Mouse (Mus musculus) limb, embryonic 15.5 days (tissue): ENCODE measurements around the gene Ephx1. TPM values are rescaled to one million over a fixed set of nuclear protein-coding genes. Genes with fewer than 3 reads are reported as not detected.

Source experiments
- ATAC-seq: fragments of 200-750 bp; cut with Nextera tagmentation; 2 replicates; pipeline ENCODE4 v1.8.0; 2017; ENCODE audit warnings: low read depth, moderate TSS enrichment; ENCODE audit not compliant: insufficient number of reproducible peaks, low FRiP score, low TSS enrichment
- H3K27ac ChIP-seq: fragments of 300-500 bp; sonication (generic); 2 replicates; pipeline ENCODE4 v1.5.1; 2015; ENCODE audit warnings: moderate library complexity, mild to moderate bottlenecking, inconsistent platforms
- H3K27me3 ChIP-seq: fragments of 300-500 bp; sonication (generic); 2 replicates; pipeline ENCODE4 v1.6.1; 2015; ENCODE audit warnings: inconsistent platforms
- H3K36me3 ChIP-seq: fragments of 300-500 bp; sonication (generic); 2 replicates; pipeline ENCODE4 v1.6.1; 2015; ENCODE audit warnings: inconsistent platforms
- H3K4me1 ChIP-seq: fragments of 300-500 bp; sonication (generic); 2 replicates; pipeline ENCODE4 v1.6.1; 2015; ENCODE audit warnings: inconsistent platforms
- H3K4me2 ChIP-seq: fragments of 300-500 bp; sonication (generic); 2 replicates; pipeline ENCODE4 v1.6.1; 2015; ENCODE audit warnings: mild to moderate bottlenecking, inconsistent platforms
- H3K4me3 ChIP-seq: fragments of 300-500 bp; sonication (generic); 2 replicates; pipeline ENCODE4 v1.5.1; 2015; ENCODE audit warnings: mild to moderate bottlenecking, inconsistent platforms
- H3K9ac ChIP-seq: fragments of 300-500 bp; sonication (generic); 2 replicates; pipeline ENCODE4 v1.6.1; 2015; ENCODE audit warnings: inconsistent platforms
- H3K9me3 ChIP-seq: fragments of 300-500 bp; sonication (generic); 2 replicates; pipeline ENCODE4 v1.6.1; 2016; ENCODE audit warnings: inconsistent platforms
- WGBS: fragments of 180-500 bp; shearing (Covaris S2); methylation state at CpG from one replicate; pipeline ENCODE4 v1.1.7; 2015; 5-methylcytosine and 5-hydroxymethylcytosine counted together
- polyA plus RNA-seq: library from polyadenylated mRNA; unstranded; fragments of >200 nt; fragmentation: Nextera tagmentation; extraction: Ambion mirVana; gene quantifications from 2 replicates; pipeline ENCODE4 v1.2.1, GENCODE M21; 2015

Ephx1 gene
- polyA plus RNA-seq, 1 experiment from 2014 or later: 12.4 TPM

DNA sequence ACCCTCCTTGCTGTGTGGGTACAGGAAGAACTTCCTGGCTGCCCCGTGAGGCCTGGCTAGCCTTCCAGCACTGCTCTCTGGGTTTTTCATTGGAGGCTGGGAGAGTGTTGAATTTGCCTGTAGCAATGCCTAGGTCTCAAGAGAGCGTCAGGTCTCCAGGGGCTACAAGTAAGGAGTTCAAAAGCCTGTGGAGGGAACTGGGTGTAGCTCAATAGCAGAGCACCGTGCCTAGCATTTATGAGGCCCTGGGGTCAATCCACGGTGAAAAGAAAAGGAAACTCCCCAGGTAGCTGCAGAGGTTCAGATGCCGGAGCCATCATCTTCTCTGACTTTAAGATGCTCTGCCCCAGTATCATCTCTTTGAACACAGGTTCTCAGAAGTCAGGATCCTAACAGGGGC is 9.1 kb downstream of the Ephx1 start:
- Histone ChIP-seq H3K9ac (no peak overlapping the region), H3K36me3 (no peaks in the 10 kb centered on the region), H3K27me3 (no peaks in the 10 kb centered on the region), H3K27ac (no peak overlapping the region), H3K4me2 (no peak overlapping the region), H3K9me3 (no peaks in the 10 kb centered on the region), H3K4me1 (peaks cover 23% of the 10 kb centered on the region), H3K4me3 (no peak overlapping the region)
- ATAC-seq: no peak
- WGBS: 47% methylated on average over 5 of the region's 5 CpGs

GRCm38 (mm10) chr1:181010171-181010932 is 10.4 kb downstream of the Ephx1 start:
- no peak for ATAC-seq
- Histone ChIP-seq H3K4me2 (no peak overlapping the region), H3K4me1 (peaks cover 13% of the 10 kb centered on the region), H3K9ac (no peak overlapping the region), H3K9me3 (no peaks in the 10 kb centered on the region), H3K4me3 (no peak overlapping the region), H3K27ac (no peak overlapping the region), H3K36me3 (no peaks in the 10 kb centered on the region), H3K27me3 (no peaks in the 10 kb centered on the region)
- 52% methylated on average over 4 of the region's 4 CpGs for WGBS

DNA sequence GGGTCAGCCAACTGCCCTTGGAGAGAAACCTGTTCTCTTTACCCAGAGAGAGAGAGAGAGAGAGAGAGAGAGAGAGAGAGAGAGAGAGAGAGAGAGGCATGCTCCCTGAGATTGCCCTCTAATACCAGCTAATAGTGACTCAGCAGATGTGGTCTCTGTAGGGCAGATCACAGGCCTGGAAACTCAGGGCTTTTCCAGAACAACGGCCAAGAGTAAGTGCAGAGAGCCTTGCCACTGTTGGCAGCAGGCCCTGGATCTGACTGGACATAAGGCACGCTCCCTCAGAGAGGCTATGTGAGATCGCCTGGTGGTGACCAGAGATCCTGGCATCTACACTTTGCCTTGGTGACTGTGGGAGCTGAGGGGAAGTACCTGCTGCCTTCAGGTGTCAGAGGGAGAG is 10.9 kb downstream of the Ephx1 start:
- H3K4me2 ChIP-seq: no peak overlapping the region
- no peak overlapping the region for H3K9ac ChIP-seq
- H3K27me3 ChIP-seq: no peaks in the 10 kb centered on the region
- H3K4me1 ChIP-seq: peaks cover 7% of the 10 kb centered on the region; the same call in 1 of the 2 replicates
- no peak overlapping the region for H3K4me3 ChIP-seq
- no peak for ATAC-seq
- H3K27ac ChIP-seq: no peak overlapping the region
- H3K9me3 ChIP-seq: no peaks in the 10 kb centered on the region
- H3K36me3 ChIP-seq: no peaks in the 10 kb centered on the region
- WGBS: 60% methylated on average over 3 of the region's 3 CpGs

DNA sequence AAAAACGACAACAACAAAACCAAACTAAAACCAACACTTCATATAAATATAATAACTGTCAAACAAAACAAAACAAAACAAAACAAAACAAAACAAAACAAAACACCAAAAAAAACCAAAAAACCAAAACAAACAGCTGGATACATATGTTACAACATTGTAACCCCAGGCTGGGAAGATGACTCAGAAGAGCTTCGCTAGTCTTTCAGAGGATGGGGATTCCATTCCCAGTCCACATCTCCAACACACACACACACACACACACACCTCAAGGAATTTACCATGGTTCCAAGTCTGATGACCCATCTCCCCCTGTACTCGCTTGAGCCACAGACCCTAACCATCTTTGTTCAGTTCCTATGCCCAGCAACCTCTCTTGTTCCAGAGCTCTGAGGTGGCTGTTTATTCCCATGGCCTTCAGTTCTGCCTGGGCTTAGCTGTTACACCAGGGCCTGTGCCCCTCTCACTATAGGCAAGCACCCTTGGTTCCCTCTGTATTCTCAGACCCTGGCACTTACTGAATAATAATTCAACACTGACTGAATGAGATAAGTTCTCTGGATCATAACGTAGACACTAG is 11.6 kb downstream of the Ephx1 start:
- no peak overlapping the region for H3K27ac ChIP-seq
- H3K9ac ChIP-seq: no peak overlapping the region
- no peaks in the 10 kb centered on the region for H3K36me3 ChIP-seq
- WGBS: 89% methylated on average over 4 of the region's 4 CpGs
- ATAC-seq: no peak
- no peaks in the 10 kb centered on the region for H3K9me3 ChIP-seq
- 0 out of 2 replicates have a peak, but pooled peaks cover 5% of the 10 kb centered on the region for H3K4me1 ChIP-seq
- no peak overlapping the region for H3K4me2 ChIP-seq
- no peak overlapping the region for H3K4me3 ChIP-seq
- no peaks in the 10 kb centered on the region for H3K27me3 ChIP-seq

- Histone ChIP-seq H3K4me1 (0 out of 2 replicates have a peak, but pooled peaks cover 5% of the 10 kb centered on the region), H3K4me3 (no peak overlapping the region), H3K27ac (no peak overlapping the region), H3K27me3 (no peaks in the 10 kb centered on the region), H3K9me3 (no peaks in the 10 kb centered on the region), H3K36me3 (no peaks in the 10 kb centered on the region), H3K4me2 (no peak overlapping the region), H3K9ac (no peak overlapping the region)
- 92% methylated on average over 2 of the region's 2 CpGs for WGBS
- no peak for ATAC-seq
These were observed 12.4 kb downstream of the Ephx1 start for GRCm38 (mm10) chr1:181008266-181008665.

DNA sequence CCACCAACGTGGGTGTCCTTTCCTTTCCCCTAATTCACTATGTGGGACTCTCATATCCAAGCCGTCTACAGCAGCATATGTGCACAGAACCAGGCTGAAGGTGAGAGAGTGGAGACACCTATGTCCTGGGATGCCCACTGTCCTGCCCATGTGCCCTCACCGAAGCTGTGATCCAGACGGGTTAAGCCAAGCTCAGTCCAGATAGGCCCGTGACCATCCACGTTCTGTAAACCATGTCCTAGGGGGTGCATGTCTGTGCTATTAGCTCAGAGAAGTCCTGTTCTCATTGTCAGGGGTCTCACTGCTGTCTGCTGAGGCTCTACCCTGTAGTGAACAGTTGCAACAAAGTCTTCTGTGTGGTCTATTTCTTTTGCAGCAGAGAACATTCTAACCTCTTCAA is 12.9 kb downstream of the Ephx1 start:
- Histone ChIP-seq H3K9ac (no peak overlapping the region), H3K4me2 (no peak overlapping the region), H3K36me3 (no peaks in the 10 kb centered on the region), H3K9me3 (no peaks in the 10 kb centered on the region), H3K27ac (no peak overlapping the region), H3K4me1 (0 out of 2 replicates have a peak, but pooled peaks cover 5% of the 10 kb centered on the region), H3K4me3 (no peak overlapping the region), H3K27me3 (no peaks in the 10 kb centered on the region)
- ATAC-seq: no peak
- WGBS: 81% methylated on average over 6 of the region's 6 CpGs

- no peaks in the 10 kb centered on the region for H3K27me3 ChIP-seq
- H3K9me3 ChIP-seq: no peaks in the 10 kb centered on the region
- no peak overlapping the region for H3K27ac ChIP-seq
- no peak overlapping the region for H3K4me2 ChIP-seq
- no peak for ATAC-seq
- 76% methylated on average over 8 of the region's 8 CpGs for WGBS
- H3K4me1 ChIP-seq: 0 out of 2 replicates have a peak, but pooled peaks cover 5% of the 10 kb centered on the region
- H3K4me3 ChIP-seq: no peak overlapping the region
- H3K36me3 ChIP-seq: no peaks in the 10 kb centered on the region
- no peak overlapping the region for H3K9ac ChIP-seq
These were observed 15.4 kb downstream of the Ephx1 start for GRCm38 (mm10) chr1:181005331-181005730.

- 72% methylated on average over 2 of the region's 2 CpGs for WGBS
- Histone ChIP-seq H3K27me3 (no peaks in the 10 kb centered on the region), H3K27ac (no peak overlapping the region), H3K4me1 (0 out of 2 replicates have a peak, but pooled peaks cover 6% of the 10 kb centered on the region), H3K9me3 (no peaks in the 10 kb centered on the region), H3K4me3 (no peak overlapping the region), H3K9ac (no peak overlapping the region), H3K36me3 (no peaks in the 10 kb centered on the region), H3K4me2 (no peak overlapping the region)
- no peak for ATAC-seq
These were observed 16.9 kb downstream of the Ephx1 start for GRCm38 (mm10) chr1:181003790-181004189.

DNA sequence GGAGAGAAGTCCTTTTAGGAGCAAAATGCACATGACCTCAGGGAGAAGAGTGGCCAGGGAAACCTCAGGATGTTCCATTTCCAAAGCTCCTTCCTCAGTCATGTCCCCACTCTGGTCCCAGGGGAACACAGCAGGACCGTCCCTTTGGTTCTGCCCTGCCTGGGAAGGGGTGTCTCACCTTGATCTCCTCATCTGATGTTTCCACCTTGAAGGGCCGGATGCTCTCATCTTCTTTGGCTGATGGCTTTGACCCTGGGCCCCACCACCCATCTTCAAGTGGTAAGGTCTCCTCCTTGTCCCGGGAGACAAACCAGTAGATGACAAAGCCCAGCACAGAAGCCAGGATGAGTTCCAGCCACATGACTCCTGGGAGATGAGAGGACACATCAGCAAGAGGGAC is 19.1 kb downstream of the Ephx1 start:
- ATAC-seq: no peak
- Histone ChIP-seq H3K4me2 (no peak overlapping the region), H3K27me3 (no peaks in the 10 kb centered on the region), H3K4me3 (no peak overlapping the region), H3K9me3 (no peaks in the 10 kb centered on the region), H3K4me1 (0 out of 2 replicates have a peak, but pooled peaks cover 6% of the 10 kb centered on the region), H3K27ac (no peak overlapping the region), H3K9ac (no peak overlapping the region), H3K36me3 (no peaks in the 10 kb centered on the region)
- 84% methylated on average over 3 of the region's 3 CpGs for WGBS

GRCm38 (mm10) chr1:181001217-181001616 is 19.5 kb downstream of the Ephx1 start:
- 84% methylated on average over 3 of the region's 3 CpGs for WGBS
- H3K36me3 ChIP-seq: no peaks in the 10 kb centered on the region
- H3K27ac ChIP-seq: no peak overlapping the region
- ATAC-seq: no peak
- H3K4me2 ChIP-seq: no peak overlapping the region
- H3K9ac ChIP-seq: no peak overlapping the region
- H3K4me1 ChIP-seq: 0 out of 2 replicates have a peak, but pooled peaks cover 6% of the 10 kb centered on the region
- no peaks in the 10 kb centered on the region for H3K9me3 ChIP-seq
- H3K4me3 ChIP-seq: no peak overlapping the region
- H3K27me3 ChIP-seq: no peaks in the 10 kb centered on the region

DNA sequence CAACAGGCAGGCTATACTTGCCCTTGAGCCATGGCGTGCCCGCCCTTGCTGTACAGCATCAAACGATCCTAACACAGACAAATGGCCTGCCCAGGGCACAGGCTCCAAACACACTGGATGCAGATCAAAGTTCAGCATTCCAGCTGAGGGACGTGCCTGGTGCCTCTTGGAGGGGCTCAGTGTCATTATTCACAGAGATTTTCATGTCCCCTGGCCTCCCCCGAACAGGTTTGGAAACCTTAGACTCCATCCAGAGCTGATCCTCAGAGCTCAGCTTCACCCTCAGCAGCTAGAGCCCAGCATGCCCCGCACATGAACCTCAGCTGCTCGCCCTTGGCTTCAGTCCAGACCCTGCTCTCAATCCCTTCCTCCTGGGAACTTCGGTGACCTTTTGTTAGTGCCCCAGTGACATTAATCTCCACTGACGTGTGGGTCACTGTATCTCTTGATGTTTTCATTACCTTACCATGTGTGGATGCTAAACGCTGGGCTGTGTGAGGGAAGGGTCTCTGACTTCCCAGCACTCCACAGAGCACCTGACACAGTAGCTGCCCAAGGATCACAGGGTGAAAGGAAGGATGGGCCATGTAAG is 20.1 kb downstream of the Ephx1 start:
- ATAC-seq: peak; percentile 42; the same call in 1 of the 2 replicates
- Histone ChIP-seq H3K9ac (no peak overlapping the region), H3K4me3 (no peak overlapping the region), H3K9me3 (no peaks in the 10 kb centered on the region), H3K27me3 (no peaks in the 10 kb centered on the region), H3K4me1 (0 out of 2 replicates have a peak, but pooled peaks cover 6% of the 10 kb centered on the region), H3K4me2 (no peak overlapping the region), H3K36me3 (no peaks in the 10 kb centered on the region), H3K27ac (no peak overlapping the region)
- WGBS: 18% methylated on average over 10 of the region's 10 CpGs

- 60% methylated on average over 3 of the region's 3 CpGs for WGBS
- Histone ChIP-seq H3K9me3 (no peaks in the 10 kb centered on the region), H3K36me3 (no peaks in the 10 kb centered on the region), H3K27me3 (no peaks in the 10 kb centered on the region), H3K4me3 (no peak overlapping the region), H3K4me1 (no peaks in the 10 kb centered on the region), H3K9ac (no peak overlapping the region), H3K4me2 (no peak overlapping the region), H3K27ac (no peak overlapping the region)
- no peak for ATAC-seq
These were observed 28.6 kb downstream of the Ephx1 start for GRCm38 (mm10) chr1:180992142-180992541.
